Mouse (Mus musculus): ENCODE measurements around the gene Iffo1. TPM values are rescaled to one million over a fixed set of nuclear protein-coding genes. Genes with fewer than 3 reads are reported as not detected.
A peak's percentile ranks its signal among the peaks of the same experiment; 100 is the strongest.
"Not testable (repeated sequence)": the region's sequence is repeated elsewhere in the genome, so short reads cannot be mapped to it uniquely, and the experiment has no call there.

Gene Iffo1
- polyA plus RNA-seq, 1 experiment from 2014 or later, result 8.3 TPM

DNA sequence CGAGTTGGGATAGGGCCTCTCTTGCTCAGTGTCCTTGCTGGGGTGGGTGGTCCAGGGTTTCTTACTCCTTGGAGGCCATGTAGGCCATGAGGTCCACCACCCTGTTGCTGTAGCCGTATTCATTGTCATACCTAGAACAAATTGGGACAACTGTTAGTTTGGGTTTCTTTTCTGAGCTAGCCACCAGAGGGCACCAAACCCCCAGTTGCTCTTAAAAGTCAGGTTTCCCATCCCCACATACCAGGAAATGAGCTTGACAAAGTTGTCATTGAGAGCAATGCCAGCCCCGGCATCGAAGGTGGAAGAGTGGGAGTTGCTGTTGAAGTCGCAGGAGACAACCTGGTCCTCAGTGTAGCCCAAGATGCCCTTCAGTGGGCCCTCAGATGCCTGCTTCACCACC is 16.9 kb downstream of the Iffo1 start:
- WGBS, result 7% methylated on average over 3 of the region's 5 CpGs
- not testable (repeated sequence) for H3K36me3 ChIP-seq (ENCODE audit: insufficient read depth, low read length); H3K4me2 ChIP-seq (replicated peaks; ENCODE audit: low read depth, low read length); H3K27me3 ChIP-seq (replicated peaks; ENCODE audit: insufficient read depth, low read length); ATAC-seq; H3K4me3 ChIP-seq (ENCODE audit: low read depth, low read length); H3K9ac ChIP-seq (replicated peaks; ENCODE audit: low read depth); H3K4me1 ChIP-seq (ENCODE audit: insufficient read depth, low read depth, low read length); H3K27ac ChIP-seq (ENCODE audit: low read length); H3K9me3 ChIP-seq (ENCODE audit: low read length)
- DNase-seq (ENCODE audit: low spot score), result peak; percentile 82
- TF ChIP-seq CTCF (IDR thresholded peaks at IDR 0.05), result peak; percentile 72

DNA sequence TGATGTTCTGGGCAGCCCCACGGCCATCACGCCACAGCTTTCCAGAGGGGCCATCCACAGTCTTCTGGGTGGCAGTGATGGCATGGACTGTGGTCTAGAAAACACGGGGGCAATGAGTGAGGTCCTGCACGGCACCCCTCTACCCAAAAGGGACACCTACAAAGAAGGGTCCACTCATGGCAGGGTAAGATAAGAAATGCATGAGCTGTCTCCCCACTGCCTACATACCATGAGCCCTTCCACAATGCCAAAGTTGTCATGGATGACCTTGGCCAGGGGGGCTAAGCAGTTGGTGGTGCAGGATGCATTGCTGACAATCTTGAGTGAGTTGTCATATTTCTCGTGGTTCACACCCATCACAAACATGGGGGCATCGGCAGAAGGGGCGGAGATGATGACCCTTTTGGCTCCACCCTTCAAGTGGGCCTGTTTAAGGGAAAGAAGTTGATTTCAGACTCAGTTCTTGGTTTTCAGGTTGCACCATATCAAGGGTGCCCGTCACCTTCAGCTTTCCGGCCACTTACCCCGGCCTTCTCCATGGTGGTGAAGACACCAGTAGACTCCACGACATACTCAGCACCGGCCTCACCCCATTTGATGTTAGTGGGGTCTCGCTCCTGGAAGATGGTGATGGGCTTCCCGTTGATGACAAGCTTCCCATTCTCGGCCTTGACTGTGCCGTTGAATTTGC is 17.7 kb downstream of the Iffo1 start:
- 53% methylated on average over 8 of the region's 16 CpGs for WGBS
- not testable (repeated sequence) for H3K4me3 ChIP-seq (ENCODE audit: low read depth, low read length); H3K27me3 ChIP-seq (replicated peaks; ENCODE audit: insufficient read depth, low read length); H3K9me3 ChIP-seq (ENCODE audit: low read length); H3K4me1 ChIP-seq (ENCODE audit: insufficient read depth, low read depth, low read length); ATAC-seq; H3K27ac ChIP-seq (ENCODE audit: low read length); H3K4me2 ChIP-seq (replicated peaks; ENCODE audit: low read depth, low read length); H3K9ac ChIP-seq (replicated peaks; ENCODE audit: low read depth); DNase-seq (ENCODE audit: low spot score); H3K36me3 ChIP-seq (ENCODE audit: insufficient read depth, low read length)

DNA sequence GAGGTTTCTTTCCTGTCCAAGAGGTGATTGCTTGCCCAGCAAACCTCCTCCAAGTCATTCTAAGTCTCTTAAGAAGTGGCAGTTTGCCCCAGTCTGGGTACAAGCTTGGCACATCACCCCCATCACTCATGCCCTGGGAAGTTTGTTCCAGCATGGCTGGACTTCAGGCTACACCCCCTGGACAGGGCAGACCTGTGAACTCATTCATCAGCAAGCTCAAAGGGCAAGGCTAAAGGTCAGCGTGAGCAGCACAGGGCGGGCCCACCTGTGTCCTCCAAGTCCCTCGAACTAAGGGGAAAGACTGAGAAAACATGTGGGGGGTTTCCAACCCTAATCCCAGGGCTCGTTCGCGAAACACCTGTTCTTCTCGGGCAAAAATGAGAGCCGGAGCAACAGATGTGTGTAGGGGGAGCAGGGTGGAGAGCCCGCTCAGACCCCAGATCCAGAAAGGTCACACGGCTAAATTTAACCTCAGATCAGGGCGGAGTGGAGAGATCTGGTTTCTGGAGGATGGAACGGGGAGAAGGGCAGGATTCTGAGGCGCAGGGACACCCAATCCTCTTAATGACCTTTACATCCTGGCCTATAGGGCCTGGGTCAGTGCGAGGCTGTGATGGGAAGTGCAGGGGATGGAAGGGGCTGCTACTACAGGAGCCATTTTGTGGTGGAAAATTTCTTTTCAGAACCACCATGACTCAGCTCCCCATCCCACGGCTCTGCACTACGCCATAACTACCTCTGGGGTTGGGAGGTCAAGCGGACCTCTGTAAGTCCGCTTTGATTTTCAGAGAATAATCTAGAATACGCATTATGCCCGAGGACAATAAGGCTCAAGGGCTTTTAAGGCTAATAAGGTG is 19.0 kb downstream of the Iffo1 start:
- Histone ChIP-seq H3K9me3 (ENCODE audit: low read length) (no peaks in the 10 kb centered on the region), H3K9ac (replicated peaks; ENCODE audit: low read depth) (0 out of 2 replicates have a peak overlapping the region, but pooled peaks have one; percentile 0), H3K27me3 (replicated peaks; ENCODE audit: insufficient read depth, low read length) (no peaks in the 10 kb centered on the region), H3K4me1 (ENCODE audit: insufficient read depth, low read depth, low read length) (peaks cover 7% of the 10 kb centered on the region; the same call in 1 of the 2 replicates), H3K36me3 (ENCODE audit: insufficient read depth, low read length) (0 out of 2 replicates have a peak, but pooled peaks cover 7% of the 10 kb centered on the region), H3K27ac (ENCODE audit: low read length) (peak overlapping the region; percentile 78), H3K4me3 (ENCODE audit: low read depth, low read length) (peak overlapping the region; percentile 73), H3K4me2 (replicated peaks; ENCODE audit: low read depth, low read length) (peak overlapping the region; percentile 97)
- DNase-seq (ENCODE audit: low spot score) (no peak), ATAC-seq (no peak)
- 9% methylated on average over 20 of the region's 20 CpGs for whole genome bisulfite sequencing
- TF ChIP-seq CTCF (IDR thresholded peaks at IDR 0.05), result no peak
- TF ChIP-seq EP300 (IDR thresholded peaks at IDR 0.05), result no peak

DNA sequence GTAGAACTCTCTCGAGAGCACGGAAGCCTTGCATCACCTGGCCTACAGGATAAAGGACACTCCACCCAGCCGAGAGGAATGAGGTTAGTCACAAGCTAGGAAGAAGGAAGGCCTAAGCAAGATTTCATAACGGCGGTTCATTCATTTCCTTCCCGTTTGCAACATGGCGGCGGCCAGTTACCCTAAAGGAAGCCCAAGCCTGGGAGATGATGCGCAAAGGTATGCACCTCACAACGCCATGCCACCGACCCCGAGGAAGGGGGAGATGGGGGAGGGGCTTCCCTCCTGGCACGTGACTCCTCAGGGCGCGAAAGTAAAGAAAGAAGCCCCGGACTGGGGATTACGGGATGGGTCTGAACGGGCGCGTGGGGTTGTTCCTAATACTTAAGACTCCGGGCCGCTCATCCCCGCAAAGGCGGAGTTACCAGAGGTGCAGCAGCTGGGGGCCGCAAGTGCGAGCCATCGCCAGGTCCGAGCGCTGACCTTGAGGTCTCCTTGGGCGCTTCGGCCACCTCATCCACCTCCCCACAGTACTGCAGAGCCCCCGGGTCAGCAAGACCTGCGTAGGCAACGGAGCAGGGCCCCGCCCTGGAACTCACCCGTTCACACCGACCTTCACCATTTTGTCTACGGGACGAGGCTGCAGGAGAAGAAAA is 19.8 kb downstream of the Iffo1 start:
- TF ChIP-seq EP300 (IDR thresholded peaks at IDR 0.05), result peak; percentile 54; the same call in 1 of the 2 replicates
- no peak for TF ChIP-seq CTCF (IDR thresholded peaks at IDR 0.05)
- peak; percentile 91 for DNase-seq (ENCODE audit: low spot score)
- Histone ChIP-seq H3K4me3 (ENCODE audit: low read depth, low read length) (peak overlapping the region; percentile 73), H3K27ac (ENCODE audit: low read length) (peak overlapping the region; percentile 78), H3K9me3 (ENCODE audit: low read length) (no peaks in the 10 kb centered on the region), H3K9ac (replicated peaks; ENCODE audit: low read depth) (peak overlapping the region; percentile 62), H3K4me2 (replicated peaks; ENCODE audit: low read depth, low read length) (peak overlapping the region; percentile 97), H3K27me3 (replicated peaks; ENCODE audit: insufficient read depth, low read length) (no peaks in the 10 kb centered on the region), H3K36me3 (ENCODE audit: insufficient read depth, low read length) (0 out of 2 replicates have a peak, but pooled peaks cover 7% of the 10 kb centered on the region), H3K4me1 (ENCODE audit: insufficient read depth, low read depth, low read length) (peaks cover 7% of the 10 kb centered on the region; the same call in 1 of the 2 replicates)
- WGBS, result 0% methylated on average over 39 of the region's 39 CpGs
- ATAC-seq, result peak; percentile 17

DNA sequence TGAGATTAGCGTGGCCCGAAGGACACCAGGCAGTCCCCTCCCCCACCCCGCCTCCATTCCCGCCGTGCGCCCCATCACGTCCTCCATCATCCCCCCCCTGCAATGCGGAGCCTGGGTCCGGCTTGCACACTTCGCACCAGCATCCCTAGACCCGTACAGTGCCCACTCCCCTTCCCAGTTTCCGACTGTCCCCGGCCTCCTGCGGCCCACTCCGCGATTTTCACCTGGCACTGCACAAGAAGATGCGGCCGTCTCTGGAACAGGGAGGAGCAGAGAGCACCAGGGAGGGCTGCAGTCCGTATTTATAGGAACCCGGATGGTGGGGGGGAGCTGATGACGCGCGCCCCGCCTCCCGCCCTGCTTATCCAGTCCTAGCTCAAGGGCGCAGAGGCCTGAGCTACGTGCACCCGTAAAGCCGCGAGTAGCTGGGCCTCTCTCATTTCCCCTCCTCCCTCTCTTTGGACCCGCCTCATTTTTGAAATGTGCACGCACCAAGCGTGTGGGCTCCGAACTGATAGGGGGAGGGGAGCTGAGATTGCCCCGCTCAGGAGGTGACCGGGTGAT is 20.4 kb downstream of the Iffo1 start:
- peak overlapping the region; percentile 97 for H3K4me2 ChIP-seq (replicated peaks; ENCODE audit: low read depth, low read length)
- no peak for TF ChIP-seq EP300 (IDR thresholded peaks at IDR 0.05)
- no peak for TF ChIP-seq CTCF (IDR thresholded peaks at IDR 0.05)
- H3K9me3 ChIP-seq (ENCODE audit: low read length), result no peaks in the 10 kb centered on the region
- peak overlapping the region; percentile 73 for H3K4me3 ChIP-seq (ENCODE audit: low read depth, low read length)
- DNase-seq (ENCODE audit: low spot score) (peak; percentile 98), ATAC-seq (peak; percentile 88)
- H3K9ac ChIP-seq (replicated peaks; ENCODE audit: low read depth), result peak overlapping the region; percentile 62
- 3% methylated on average over 35 of the region's 36 CpGs for WGBS
- H3K4me1 ChIP-seq (ENCODE audit: insufficient read depth, low read depth, low read length), result peaks cover 7% of the 10 kb centered on the region; the same call in 1 of the 2 replicates
- H3K36me3 ChIP-seq (ENCODE audit: insufficient read depth, low read length), result 0 out of 2 replicates have a peak, but pooled peaks cover 6% of the 10 kb centered on the region
- H3K27ac ChIP-seq (ENCODE audit: low read length), result peak overlapping the region; percentile 90
- H3K27me3 ChIP-seq (replicated peaks; ENCODE audit: insufficient read depth, low read length), result no peaks in the 10 kb centered on the region

Data from lung, postnatal 0 days (tissue).